Mouse (Mus musculus) heart, embryonic 13.5 days (tissue): ENCODE measurements around the gene Gm11213. TPM values are rescaled to one million over a fixed set of nuclear protein-coding genes. Genes with fewer than 3 reads are reported as not detected.

Source experiments
- ATAC-seq: fragments of 200-750 bp; cut with Nextera tagmentation; 2 replicates; pipeline ENCODE4 v1.8.0; 2017; ENCODE audit warnings: moderate TSS enrichment; ENCODE audit not compliant: insufficient number of reproducible peaks, low FRiP score, low TSS enrichment; ENCODE audit errors: extremely low read depth
- H3K27ac ChIP-seq: fragments of 300-500 bp; sonication (generic); replicated peaks from 2 replicates; pipeline ENCODE4 v1.5.1; 2015; ENCODE audit warnings: moderate library complexity, mild to moderate bottlenecking, inconsistent platforms
- H3K27me3 ChIP-seq: fragments of 300-500 bp; sonication (generic); replicated peaks from 2 replicates; pipeline ENCODE4 v1.6.1; 2015; ENCODE audit warnings: mild to moderate bottlenecking, inconsistent platforms
- H3K36me3 ChIP-seq: fragments of 300-500 bp; sonication (generic); 2 replicates; pipeline ENCODE4 v1.6.1; 2015; ENCODE audit warnings: mild to moderate bottlenecking, inconsistent platforms
- H3K4me1 ChIP-seq: fragments of 300-500 bp; sonication (generic); 2 replicates; pipeline ENCODE4 v1.6.1; 2015; ENCODE audit warnings: inconsistent platforms
- H3K4me2 ChIP-seq: fragments of 300-500 bp; sonication (generic); 2 replicates; pipeline ENCODE4 v1.6.1; 2015; ENCODE audit warnings: inconsistent platforms, mild to moderate bottlenecking, moderate library complexity
- H3K4me3 ChIP-seq: fragments of 300-500 bp; sonication (generic); 2 replicates; pipeline ENCODE4 v1.5.1; 2015; ENCODE audit warnings: moderate library complexity, mild to moderate bottlenecking, inconsistent platforms
- H3K9ac ChIP-seq: fragments of 300-500 bp; sonication (generic); 2 replicates; pipeline ENCODE4 v1.6.1; 2015; ENCODE audit warnings: inconsistent platforms, mild to moderate bottlenecking, moderate library complexity
- H3K9me3 ChIP-seq: fragments of 300-500 bp; sonication (generic); 2 replicates; pipeline ENCODE4 v1.6.1; 2016; ENCODE audit warnings: inconsistent platforms
- WGBS: fragments of 180-500 bp; shearing (Covaris S2); methylation state at CpG from one replicate; pipeline ENCODE4 v1.1.7; 2015; ENCODE audit warnings: mixed read lengths; 5-methylcytosine and 5-hydroxymethylcytosine counted together
- polyA plus RNA-seq: library from polyadenylated mRNA; unstranded; fragments of >200 nt; fragmentation: Nextera tagmentation; extraction: Ambion mirVana; gene quantifications from 2 replicates; pipeline ENCODE4 v1.2.1, GENCODE M21; 2015

The Gm11213 gene
- polyA plus RNA-seq, 1 experiment from 2014 or later: not detected

- Histone ChIP-seq H3K9me3 (no peaks in the 10 kb centered on the region), H3K4me1 (peaks cover 41% of the 10 kb centered on the region), H3K27ac (peak overlapping the region; percentile 62), H3K27me3 (no peaks in the 10 kb centered on the region), H3K4me3 (peak overlapping the region; percentile 76; the same call in 1 of the 2 replicates), H3K36me3 (peaks cover 32% of the 10 kb centered on the region), H3K4me2 (peak overlapping the region; percentile 87), H3K9ac (peak overlapping the region; percentile 90; the same call in 1 of the 2 replicates)
- 26% methylated on average over 16 of the region's 16 CpGs for WGBS
- ATAC-seq: no peak
Measured at GRCm38 (mm10) chr4:63557124-63558059, 47.7 kb downstream of the Gm11213 start.

- WGBS: 58% methylated on average over 5 of the region's 5 CpGs
- Histone ChIP-seq H3K36me3 (peaks cover 39% of the 10 kb centered on the region), H3K9ac (peak overlapping the region; percentile 90; the same call in 1 of the 2 replicates), H3K4me3 (no peak overlapping the region), H3K27ac (peak overlapping the region; percentile 62; the same call in 1 of the 2 replicates), H3K27me3 (no peaks in the 10 kb centered on the region), H3K4me2 (peak overlapping the region; percentile 87), H3K4me1 (peaks cover 37% of the 10 kb centered on the region), H3K9me3 (no peaks in the 10 kb centered on the region)
- ATAC-seq: no peak
Measured at GRCm38 (mm10) chr4:63556665-63557064, 48.4 kb downstream of the Gm11213 start.

GRCm38 (mm10) chr4:63555111-63555510 is 50.0 kb downstream of the Gm11213 start:
- Histone ChIP-seq H3K36me3 (peaks cover 54% of the 10 kb centered on the region), H3K27me3 (no peaks in the 10 kb centered on the region), H3K9ac (no peak overlapping the region), H3K9me3 (no peaks in the 10 kb centered on the region), H3K4me1 (peaks cover 34% of the 10 kb centered on the region), H3K4me3 (no peak overlapping the region), H3K27ac (no peak overlapping the region), H3K4me2 (no peak overlapping the region)
- WGBS: 98% methylated on average over 2 of the region's 2 CpGs
- no peak for ATAC-seq

- H3K27ac ChIP-seq: no peak overlapping the region
- no peaks in the 10 kb centered on the region for H3K27me3 ChIP-seq
- H3K4me3 ChIP-seq: no peak overlapping the region
- no peak overlapping the region for H3K9ac ChIP-seq
- WGBS: 68% methylated on average over 3 of the region's 3 CpGs
- ATAC-seq: no peak
- peaks cover 29% of the 10 kb centered on the region for H3K4me1 ChIP-seq
- no peaks in the 10 kb centered on the region for H3K9me3 ChIP-seq
- H3K4me2 ChIP-seq: no peak overlapping the region
- H3K36me3 ChIP-seq: peaks cover 58% of the 10 kb centered on the region
Measured at GRCm38 (mm10) chr4:63554616-63555015, 50.4 kb downstream of the Gm11213 start.

GRCm38 (mm10) chr4:63553789-63554576 is 51.1 kb downstream of the Gm11213 start:
- peaks cover 64% of the 10 kb centered on the region for H3K36me3 ChIP-seq
- no peaks in the 10 kb centered on the region for H3K27me3 ChIP-seq
- H3K4me1 ChIP-seq: peaks cover 23% of the 10 kb centered on the region
- H3K9ac ChIP-seq: no peak overlapping the region
- ATAC-seq: no peak
- H3K4me3 ChIP-seq: no peak overlapping the region
- no peaks in the 10 kb centered on the region for H3K9me3 ChIP-seq
- 83% methylated on average over 4 of the region's 4 CpGs for WGBS
- no peak overlapping the region for H3K27ac ChIP-seq
- H3K4me2 ChIP-seq: no peak overlapping the region

GRCm38 (mm10) chr4:63552865-63553264 is 52.2 kb downstream of the Gm11213 start:
- Histone ChIP-seq H3K9me3 (no peaks in the 10 kb centered on the region), H3K4me1 (peaks cover 20% of the 10 kb centered on the region), H3K9ac (no peak overlapping the region), H3K27me3 (no peaks in the 10 kb centered on the region), H3K4me3 (no peak overlapping the region), H3K36me3 (peaks cover 76% of the 10 kb centered on the region), H3K27ac (no peak overlapping the region), H3K4me2 (no peak overlapping the region)
- ATAC-seq: no peak
- WGBS: 87% methylated on average over 1 of the region's 1 CpGs

- Histone ChIP-seq H3K9me3 (no peaks in the 10 kb centered on the region), H3K36me3 (peaks cover 76% of the 10 kb centered on the region), H3K27ac (no peak overlapping the region), H3K4me3 (no peak overlapping the region), H3K4me2 (no peak overlapping the region), H3K9ac (no peak overlapping the region), H3K4me1 (peaks cover 23% of the 10 kb centered on the region), H3K27me3 (no peaks in the 10 kb centered on the region)
- 86% methylated on average over 3 of the region's 3 CpGs for WGBS
- no peak for ATAC-seq
Measured at GRCm38 (mm10) chr4:63550908-63551307, 54.2 kb downstream of the Gm11213 start.

GRCm38 (mm10) chr4:63548491-63548890 is 56.6 kb downstream of the Gm11213 start:
- Histone ChIP-seq H3K9ac (no peak overlapping the region), H3K4me2 (no peak overlapping the region), H3K36me3 (peaks cover 54% of the 10 kb centered on the region), H3K4me3 (no peak overlapping the region), H3K27me3 (no peaks in the 10 kb centered on the region), H3K27ac (no peak overlapping the region), H3K4me1 (peaks cover 37% of the 10 kb centered on the region), H3K9me3 (no peaks in the 10 kb centered on the region)
- 89% methylated on average over 3 of the region's 3 CpGs for WGBS
- ATAC-seq: no peak

GRCm38 (mm10) chr4:63547799-63548198 is 57.3 kb downstream of the Gm11213 start:
- Histone ChIP-seq H3K9me3 (no peaks in the 10 kb centered on the region), H3K36me3 (peaks cover 49% of the 10 kb centered on the region), H3K27me3 (no peaks in the 10 kb centered on the region), H3K4me2 (no peak overlapping the region), H3K27ac (no peak overlapping the region), H3K4me1 (peaks cover 40% of the 10 kb centered on the region), H3K4me3 (no peak overlapping the region), H3K9ac (no peak overlapping the region)
- ATAC-seq: no peak
- 48% methylated on average over 1 of the region's 1 CpGs for WGBS
